Mouse (Mus musculus): ENCODE data around the gene Tmub1. TPM values are rescaled to one million over a fixed set of nuclear protein-coding genes. Genes with fewer than 3 reads are reported as not detected.
"Not testable (repeated sequence)": the region's sequence is repeated elsewhere in the genome, so short reads cannot be mapped to it uniquely, and the experiment has no call there.

Tmub1 gene
- polyA plus RNA-seq, 1 experiment from 2014 or later: 36.7 TPM

- not testable (repeated sequence) for ATAC-seq (ENCODE audit: low FRiP score); H3K4me2 ChIP-seq (replicated peaks); H3K9ac ChIP-seq; H3K27ac ChIP-seq; H3K27me3 ChIP-seq; H3K4me1 ChIP-seq; H3K9me3 ChIP-seq (replicated peaks); H3K4me3 ChIP-seq
- WGBS: 91% methylated on average over 6 of the region's 6 CpGs
- H3K36me3 ChIP-seq: peaks cover 14% of the 10 kb centered on the region
Measured at GRCm38 (mm10) chr5:24396254-24396653, 51.4 kb downstream of the Tmub1 start.

Other genes with a start within 250 kb of the Tmub1 start
- gene Kcnh2, start 96.2 kb downstream of the Tmub1 start, polyA plus RNA-seq (2016; fragmentation: Nextera tagmentation; extraction: Ambion mirVana): 14.6 and 17.4 TPM in 2 replicates
- 8.8 and 9.0 TPM in 2 replicates for gene Nos3, start 83.0 kb downstream of the Tmub1 start, polyA plus RNA-seq (2016; fragmentation: Nextera tagmentation; extraction: Ambion mirVana)
- 0.35 and 0.46 TPM in 2 replicates for gene Atg9b, start 55.7 kb downstream of the Tmub1 start, polyA plus RNA-seq (2016; fragmentation: Nextera tagmentation; extraction: Ambion mirVana)
- 38.7 and 43.5 TPM in 2 replicates for gene Abcb8, start 54.2 kb downstream of the Tmub1 start, polyA plus RNA-seq (2016; fragmentation: Nextera tagmentation; extraction: Ambion mirVana)
- 1.0 and 1.2 TPM in 2 replicates for gene Asic3, start 34.5 kb downstream of the Tmub1 start, polyA plus RNA-seq (2016; fragmentation: Nextera tagmentation; extraction: Ambion mirVana)
- 61.0 and 63.8 TPM in 2 replicates for gene Cdk5, start 24.3 kb downstream of the Tmub1 start, polyA plus RNA-seq (2016; fragmentation: Nextera tagmentation; extraction: Ambion mirVana)
- gene Slc4a2, start 24.0 kb downstream of the Tmub1 start, polyA plus RNA-seq (2016; fragmentation: Nextera tagmentation; extraction: Ambion mirVana): 38.1 and 39.9 TPM in 2 replicates
- gene Fastk, start 2.6 kb downstream of the Tmub1 start, polyA plus RNA-seq (2016; fragmentation: Nextera tagmentation; extraction: Ambion mirVana): 109 and 113 TPM in 2 replicates
- gene Agap3, start 4.3 kb upstream of the Tmub1 start, polyA plus RNA-seq (2016; fragmentation: Nextera tagmentation; extraction: Ambion mirVana): 83.7 and 86.2 TPM in 2 replicates
- 5.6 and 6.7 TPM in 2 replicates for gene Gbx1, start 79.3 kb upstream of the Tmub1 start, polyA plus RNA-seq (2016; fragmentation: Nextera tagmentation; extraction: Ambion mirVana)
- gene Asb10, start 93.1 kb upstream of the Tmub1 start, polyA plus RNA-seq (2016; fragmentation: Nextera tagmentation; extraction: Ambion mirVana): 0.32 and 0.42 TPM in 2 replicates
- gene 4931409K22Rik, start 109.0 kb upstream of the Tmub1 start, polyA plus RNA-seq (2016; fragmentation: Nextera tagmentation; extraction: Ambion mirVana): not detected in 2 replicates
- 108 and 110 TPM in 2 replicates for gene Abcf2, start 129.6 kb upstream of the Tmub1 start, polyA plus RNA-seq (2016; fragmentation: Nextera tagmentation; extraction: Ambion mirVana)
- 22.3 and 23.1 TPM in 2 replicates for gene Chpf2, start 138.9 kb upstream of the Tmub1 start, polyA plus RNA-seq (2016; fragmentation: Nextera tagmentation; extraction: Ambion mirVana)
- gene Smarcd3, start 176.6 kb upstream of the Tmub1 start, polyA plus RNA-seq (2016; fragmentation: Nextera tagmentation; extraction: Ambion mirVana): 78.4 and 83.2 TPM in 2 replicates
- gene Nub1, start 237.7 kb upstream of the Tmub1 start, polyA plus RNA-seq (2016; fragmentation: Nextera tagmentation; extraction: Ambion mirVana): 40.3 and 42.3 TPM in 2 replicates